Mouse (Mus musculus): Measurements from ENCODE around the gene Cartpt. TPM values are rescaled to one million over a fixed set of nuclear protein-coding genes. Genes with fewer than 3 reads are reported as not detected.
"Not testable (repeated sequence)": the region's sequence is repeated elsewhere in the genome, so short reads cannot be mapped to it uniquely, and the experiment has no call there.

Cartpt gene
- polyA plus RNA-seq, 1 experiment from 2014 or later, result 31.1 TPM

GRCm38 (mm10) chr13:99898816-99899215, 2.1 kb downstream of the Cartpt start:
- 27% methylated on average over 14 of the region's 14 CpGs for WGBS
- Histone ChIP-seq H3K9me3 (no peaks in the 10 kb centered on the region), H3K27me3 (ENCODE audit: insufficient read depth, poor library complexity, severe bottlenecking) (peaks cover 47% of the 10 kb centered on the region), H3K36me3 (no peaks in the 10 kb centered on the region), H3K27ac (no peak overlapping the region), H3K4me1 (replicated peaks) (peaks cover 15% of the 10 kb centered on the region), H3K4me3 (no peak overlapping the region)
- DNase-seq (ENCODE audit: low spot score), result no peak

- no peak for DNase-seq (ENCODE audit: low spot score)
- Histone ChIP-seq H3K9me3 (no peaks in the 10 kb centered on the region), H3K27me3 (ENCODE audit: insufficient read depth, poor library complexity, severe bottlenecking) (no peaks in the 10 kb centered on the region), H3K36me3 (no peaks in the 10 kb centered on the region), H3K4me1 (replicated peaks) (no peaks in the 10 kb centered on the region), H3K4me3 (no peak overlapping the region), H3K27ac (no peak overlapping the region)
- WGBS, result 73% methylated on average over 6 of the region's 6 CpGs
These were observed 15.3 kb downstream of the Cartpt start for GRCm38 (mm10) chr13:99885636-99886035.

DNA sequence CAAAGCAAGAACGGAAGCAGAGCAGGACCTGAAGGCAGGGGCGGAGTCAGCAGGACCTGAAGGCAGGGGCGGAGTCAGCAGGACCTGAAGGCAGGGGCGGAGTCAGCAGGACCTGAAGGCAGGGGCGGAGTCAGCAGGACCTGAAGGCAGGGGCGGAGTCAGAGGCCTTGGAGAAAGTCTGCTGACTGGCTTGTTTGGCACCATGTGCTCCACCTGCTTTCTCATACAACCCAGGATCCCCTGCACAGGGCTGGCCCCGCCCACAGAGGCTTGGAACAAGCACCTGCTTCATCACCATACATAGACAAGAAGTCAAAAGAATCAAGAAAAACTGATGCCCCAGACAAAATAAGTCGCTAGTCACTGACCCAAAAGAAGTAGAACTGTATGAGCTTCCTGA, 19.1 kb downstream of the Cartpt start:
- not testable (repeated sequence) for H3K27me3 ChIP-seq (ENCODE audit: insufficient read depth, poor library complexity, severe bottlenecking); H3K4me3 ChIP-seq; H3K36me3 ChIP-seq; DNase-seq (ENCODE audit: low spot score); H3K27ac ChIP-seq; H3K4me1 ChIP-seq (replicated peaks); H3K9me3 ChIP-seq
- 71% methylated on average over 8 of the region's 8 CpGs for WGBS

DNA sequence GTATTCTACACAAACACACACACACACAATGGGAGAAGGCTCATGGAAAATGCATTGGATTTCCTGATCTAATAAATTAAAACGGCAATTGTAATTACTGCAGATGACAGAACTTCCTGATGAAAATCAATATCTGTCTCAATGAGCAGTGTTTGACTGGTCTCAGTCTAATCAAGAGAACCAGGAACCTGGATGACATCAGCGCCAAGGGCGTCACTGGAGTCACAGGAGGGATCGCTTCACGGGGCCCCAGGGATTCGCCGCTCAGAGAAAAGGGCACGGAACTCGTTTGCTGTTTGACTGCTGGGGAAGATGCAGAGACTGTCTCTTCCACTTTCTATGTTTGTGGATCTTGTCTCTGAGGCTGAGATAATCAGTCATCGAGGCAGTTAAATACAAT, 21.2 kb downstream of the Cartpt start:
- Histone ChIP-seq H3K27ac (no peak overlapping the region), H3K27me3 (ENCODE audit: insufficient read depth, poor library complexity, severe bottlenecking) (no peaks in the 10 kb centered on the region), H3K9me3 (no peaks in the 10 kb centered on the region), H3K4me3 (no peak overlapping the region), H3K36me3 (no peaks in the 10 kb centered on the region), H3K4me1 (replicated peaks) (no peaks in the 10 kb centered on the region)
- DNase-seq (ENCODE audit: low spot score), result peak; percentile 34
- 72% methylated on average over 10 of the region's 10 CpGs for WGBS

DNA sequence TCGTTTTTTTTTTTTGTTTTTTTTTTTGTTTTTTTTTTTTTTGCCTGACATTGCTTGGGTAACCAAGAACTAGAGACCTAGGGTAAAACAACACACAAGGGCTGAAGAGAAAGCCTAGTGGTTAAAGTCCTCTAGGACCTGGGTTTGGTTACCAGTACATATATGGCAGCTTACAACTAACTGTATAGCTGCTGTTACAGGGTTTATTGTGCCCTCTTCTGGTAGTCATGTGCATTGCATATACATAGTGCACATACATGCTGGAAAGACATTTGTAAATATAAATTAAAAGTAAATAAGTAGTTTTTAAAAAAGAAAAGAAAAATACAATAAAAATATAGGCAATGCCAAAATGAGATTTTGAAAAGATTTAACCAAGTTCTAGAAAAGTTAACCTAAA, 28.8 kb downstream of the Cartpt start:
- Histone ChIP-seq H3K4me1 (replicated peaks) (no peaks in the 10 kb centered on the region), H3K27me3 (ENCODE audit: insufficient read depth, poor library complexity, severe bottlenecking) (no peaks in the 10 kb centered on the region), H3K36me3 (no peaks in the 10 kb centered on the region), H3K9me3 (peaks cover 7% of the 10 kb centered on the region; the same call in 1 of the 2 replicates), H3K4me3 (no peak overlapping the region), H3K27ac (no peak overlapping the region)
- no peak for DNase-seq (ENCODE audit: low spot score)
- WGBS, result 69% methylated on average over 1 of the region's 1 CpGs

- no peaks in the 10 kb centered on the region for H3K4me1 ChIP-seq (replicated peaks)
- H3K4me3 ChIP-seq, result no peak overlapping the region
- peaks cover 7% of the 10 kb centered on the region; the same call in 1 of the 2 replicates for H3K9me3 ChIP-seq
- WGBS, result 91% methylated on average over 6 of the region's 6 CpGs
- no peak for DNase-seq (ENCODE audit: low spot score)
- no peak overlapping the region for H3K27ac ChIP-seq
- no peaks in the 10 kb centered on the region for H3K27me3 ChIP-seq (ENCODE audit: insufficient read depth, poor library complexity, severe bottlenecking)
- no peaks in the 10 kb centered on the region for H3K36me3 ChIP-seq
These were observed 32.5 kb downstream of the Cartpt start for GRCm38 (mm10) chr13:99868438-99868837.

DNA sequence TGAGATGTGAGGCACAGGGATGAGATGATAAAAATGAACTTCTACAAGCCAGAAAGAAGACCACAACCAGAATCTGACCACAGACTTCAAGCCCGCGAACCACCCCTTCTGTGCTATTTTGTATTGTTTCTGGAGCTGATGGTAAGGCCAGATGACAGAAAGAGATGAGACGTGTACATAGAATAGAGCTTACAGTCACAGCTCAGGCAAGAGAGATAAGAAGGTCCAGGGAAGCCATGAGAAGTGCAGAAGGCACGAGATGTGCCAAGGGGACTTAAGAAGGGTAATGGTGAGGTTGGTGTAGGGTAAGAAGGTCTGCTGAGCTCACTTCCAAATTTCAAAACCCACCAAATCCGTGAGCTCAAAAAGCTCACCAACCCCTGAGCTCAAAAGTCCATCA, 36.6 kb downstream of the Cartpt start:
- WGBS, result 85% methylated on average over 5 of the region's 5 CpGs
- Histone ChIP-seq H3K4me1 (replicated peaks) (no peaks in the 10 kb centered on the region), H3K27me3 (ENCODE audit: insufficient read depth, poor library complexity, severe bottlenecking) (no peaks in the 10 kb centered on the region), H3K4me3 (no peak overlapping the region), H3K36me3 (no peaks in the 10 kb centered on the region), H3K9me3 (peaks cover 7% of the 10 kb centered on the region; the same call in 1 of the 2 replicates), H3K27ac (no peak overlapping the region)
- DNase-seq (ENCODE audit: low spot score), result no peak

DNA sequence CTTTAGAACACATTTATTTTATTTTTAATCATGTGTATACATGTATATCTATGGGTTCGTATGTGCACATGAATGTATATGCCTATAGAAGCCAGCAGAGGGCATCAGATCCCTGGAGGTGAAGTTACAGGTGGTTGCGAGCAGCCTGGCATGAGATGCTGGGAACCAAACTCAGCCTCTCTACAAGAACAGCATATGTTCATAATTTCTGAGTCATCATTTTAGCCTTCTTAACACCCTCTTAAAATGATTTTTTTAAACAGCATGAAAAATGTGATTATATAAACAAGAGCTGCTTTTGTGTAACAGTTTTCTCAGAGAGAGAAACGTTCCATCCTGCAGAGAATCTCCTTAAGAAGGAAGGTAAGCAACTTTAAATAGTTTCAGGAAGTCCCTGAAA, 40.2 kb downstream of the Cartpt start:
- H3K36me3 ChIP-seq, result no peaks in the 10 kb centered on the region
- no peak for DNase-seq (ENCODE audit: low spot score)
- H3K4me3 ChIP-seq, result no peak overlapping the region
- H3K9me3 ChIP-seq, result no peaks in the 10 kb centered on the region
- no peaks in the 10 kb centered on the region for H3K4me1 ChIP-seq (replicated peaks)
- H3K27me3 ChIP-seq (ENCODE audit: insufficient read depth, poor library complexity, severe bottlenecking), result no peaks in the 10 kb centered on the region
- 88% methylated on average over 3 of the region's 3 CpGs for WGBS
- no peak overlapping the region for H3K27ac ChIP-seq

DNA sequence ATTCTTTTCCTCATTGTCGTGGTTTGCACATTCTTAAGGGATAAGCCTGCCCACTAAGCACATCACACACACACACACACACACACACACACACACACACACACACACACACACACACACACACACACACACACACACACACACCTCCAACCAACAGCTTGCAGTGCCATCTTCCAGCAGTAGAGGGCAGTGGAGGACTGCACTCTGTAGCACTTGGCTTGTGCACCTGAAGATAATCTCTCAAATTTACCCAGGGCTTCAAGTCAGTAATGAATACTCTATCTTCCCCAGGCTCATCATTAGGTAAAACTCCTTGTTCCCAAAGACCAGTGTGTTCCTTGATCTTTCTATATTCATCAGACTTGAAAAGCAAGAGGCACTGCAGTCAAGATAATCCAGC, 41.8 kb downstream of the Cartpt start:
- 17% methylated on average over 1 of the region's 1 CpGs for WGBS
- Histone ChIP-seq H3K27ac (no peak overlapping the region), H3K4me1 (replicated peaks) (no peaks in the 10 kb centered on the region), H3K36me3 (no peaks in the 10 kb centered on the region), H3K9me3 (no peaks in the 10 kb centered on the region), H3K27me3 (ENCODE audit: insufficient read depth, poor library complexity, severe bottlenecking) (no peaks in the 10 kb centered on the region), H3K4me3 (no peak overlapping the region)
- peak; percentile 62 for DNase-seq (ENCODE audit: low spot score)

DNA sequence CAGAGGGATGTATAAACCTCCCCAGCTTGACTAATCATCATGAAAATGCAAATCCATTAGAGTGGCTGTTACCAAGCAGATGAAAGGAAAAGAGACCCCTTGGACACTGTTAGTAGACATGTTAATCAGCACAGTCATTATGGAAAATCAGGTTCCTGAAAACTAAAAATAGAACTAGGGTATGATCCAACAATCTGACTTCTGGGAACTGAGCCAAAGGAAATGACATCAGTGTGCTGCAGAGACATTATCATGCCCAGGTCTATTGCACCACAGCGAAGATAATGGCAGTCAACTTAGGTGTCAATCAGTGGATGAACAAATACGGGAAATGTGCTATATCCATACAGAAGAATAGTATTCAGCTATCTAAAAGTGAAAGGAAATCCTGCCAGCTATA, 43.0 kb downstream of the Cartpt start:
- 83% methylated on average over 2 of the region's 2 CpGs for WGBS
- no peak for DNase-seq (ENCODE audit: low spot score)

DNA sequence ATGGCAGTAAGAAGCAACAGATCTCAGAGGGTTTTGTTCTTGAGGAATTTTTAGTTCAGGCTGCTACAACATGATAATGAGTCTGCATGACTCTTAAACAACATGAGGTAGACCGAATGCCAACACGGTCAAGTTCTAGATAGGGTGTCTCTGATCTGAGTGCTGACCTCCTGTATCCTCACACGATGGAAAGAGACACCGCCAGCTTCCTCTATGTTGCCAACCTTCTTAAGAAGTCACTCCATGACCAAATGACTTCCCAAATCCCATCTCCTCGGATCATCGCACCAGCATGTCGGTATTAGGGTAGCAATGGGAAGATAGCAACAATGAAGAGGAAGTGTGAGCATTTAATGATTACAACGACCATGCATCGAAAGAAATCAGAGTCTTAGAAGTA, 43.6 kb downstream of the Cartpt start:
- WGBS, result 83% methylated on average over 9 of the region's 9 CpGs
- no peaks in the 10 kb centered on the region for H3K27me3 ChIP-seq (ENCODE audit: insufficient read depth, poor library complexity, severe bottlenecking)
- no peaks in the 10 kb centered on the region for H3K36me3 ChIP-seq
- H3K9me3 ChIP-seq, result no peaks in the 10 kb centered on the region
- no peak overlapping the region for H3K27ac ChIP-seq
- H3K4me1 ChIP-seq (replicated peaks), result no peaks in the 10 kb centered on the region
- no peak overlapping the region for H3K4me3 ChIP-seq
- DNase-seq (ENCODE audit: low spot score), result no peak

More for the DNA sequence above, 43.0 kb downstream of the Cartpt start:
- no peaks in the 10 kb centered on the region for H3K36me3 ChIP-seq
- H3K9me3 ChIP-seq, result no peaks in the 10 kb centered on the region
- no peak overlapping the region for H3K27ac ChIP-seq
- no peaks in the 10 kb centered on the region for H3K27me3 ChIP-seq (ENCODE audit: insufficient read depth, poor library complexity, severe bottlenecking)
- no peak overlapping the region for H3K4me3 ChIP-seq
- H3K4me1 ChIP-seq (replicated peaks), result no peaks in the 10 kb centered on the region

DNA sequence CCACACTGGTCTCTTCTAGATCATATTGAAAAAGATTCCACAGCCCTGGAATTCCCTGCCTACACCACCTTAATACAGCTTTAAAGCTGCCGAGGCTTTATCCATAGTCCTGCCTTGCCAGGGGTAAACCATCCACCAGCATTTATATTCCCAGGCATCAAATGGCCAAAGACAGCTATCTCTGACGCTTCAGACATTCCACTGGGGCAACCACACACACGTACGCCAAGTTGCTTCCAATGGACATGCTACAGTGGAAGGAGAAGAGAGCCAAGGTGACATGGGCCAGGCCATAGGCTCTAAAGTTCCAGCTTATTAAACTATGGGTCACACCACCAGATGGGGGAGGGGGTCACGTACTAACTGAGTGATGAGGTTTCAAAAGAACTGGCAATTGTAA, 45.7 kb downstream of the Cartpt start:
- Histone ChIP-seq H3K4me1 (replicated peaks) (no peaks in the 10 kb centered on the region), H3K9me3 (no peaks in the 10 kb centered on the region), H3K36me3 (no peaks in the 10 kb centered on the region), H3K27ac (no peak overlapping the region), H3K27me3 (ENCODE audit: insufficient read depth, poor library complexity, severe bottlenecking) (no peaks in the 10 kb centered on the region), H3K4me3 (no peak overlapping the region)
- 87% methylated on average over 5 of the region's 5 CpGs for WGBS
- DNase-seq (ENCODE audit: low spot score), result no peak

- no peak overlapping the region for H3K4me3 ChIP-seq
- no peaks in the 10 kb centered on the region for H3K36me3 ChIP-seq
- WGBS, result 94% methylated on average over 2 of the region's 2 CpGs
- DNase-seq (ENCODE audit: low spot score), result no peak
- H3K27me3 ChIP-seq (ENCODE audit: insufficient read depth, poor library complexity, severe bottlenecking), result no peaks in the 10 kb centered on the region
- 0 out of 2 replicates have a peak, but pooled peaks cover 2% of the 10 kb centered on the region for H3K4me1 ChIP-seq (replicated peaks)
- no peak overlapping the region for H3K27ac ChIP-seq
- no peaks in the 10 kb centered on the region for H3K9me3 ChIP-seq
These were observed 47.8 kb downstream of the Cartpt start for GRCm38 (mm10) chr13:99853131-99853530.

- DNase-seq (ENCODE audit: low spot score); H3K36me3 ChIP-seq; H3K9me3 ChIP-seq; H3K27ac ChIP-seq; H3K27me3 ChIP-seq (ENCODE audit: insufficient read depth, poor library complexity, severe bottlenecking); H3K4me1 ChIP-seq (replicated peaks); H3K4me3 ChIP-seq: not testable (repeated sequence)
- 86% methylated on average over 3 of the region's 3 CpGs for WGBS
These were observed 48.5 kb downstream of the Cartpt start for GRCm38 (mm10) chr13:99852416-99852815.
